Mouse (Mus musculus): ENCODE results near the gene Sar1a.

Gene Sar1a

DNA sequence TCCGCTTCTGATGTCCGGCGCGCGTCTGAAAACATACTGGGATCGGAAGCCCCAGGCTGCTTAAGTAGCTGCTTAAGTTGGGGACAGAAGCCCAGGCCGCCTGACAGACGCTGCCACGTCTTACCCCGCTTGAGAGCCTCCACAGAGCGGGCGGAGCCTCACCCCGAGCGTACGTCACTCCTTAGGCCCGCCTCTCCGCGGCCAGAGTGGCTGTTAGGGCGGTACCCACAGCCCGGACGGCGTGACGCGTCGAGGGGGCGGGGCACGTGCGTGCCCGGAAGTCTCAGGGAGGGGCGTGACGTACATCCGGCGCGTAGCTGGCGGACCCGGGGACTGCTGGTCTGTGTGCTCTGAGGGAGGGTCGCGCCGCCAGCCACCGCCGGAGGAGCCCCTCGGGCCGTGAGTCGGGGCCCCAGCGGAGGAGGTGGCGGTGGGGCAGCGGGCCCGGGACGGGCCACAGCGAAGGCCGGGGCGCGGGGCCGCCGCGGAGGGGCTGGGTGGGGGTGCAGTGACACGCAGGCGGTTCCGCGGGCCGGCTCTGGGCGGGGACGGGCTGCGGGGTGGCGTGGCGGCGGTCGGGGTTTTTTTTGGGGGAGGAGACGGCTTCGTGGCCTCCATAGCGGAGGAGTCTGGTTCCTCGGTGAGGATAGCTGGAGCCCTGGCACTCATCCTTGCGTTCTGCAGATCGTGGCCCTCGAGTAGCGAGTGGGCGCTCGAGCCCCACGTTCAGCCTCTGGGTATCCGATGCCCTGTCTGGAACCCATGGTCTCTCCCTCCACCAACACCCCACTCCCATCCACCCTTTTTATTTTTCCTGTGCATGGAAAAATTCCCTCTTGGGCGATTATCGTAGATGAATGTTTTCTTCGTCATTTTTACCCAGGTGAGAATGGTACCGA, at the start of gene Sar1a:
Gene Sar1a, plus strand, starts transcription at position 285 of the 899 bp plus-strand sequence.
- DNase-seq (ENCODE audit: low spot score in 2 of 2), result peak; percentile 97

DNA sequence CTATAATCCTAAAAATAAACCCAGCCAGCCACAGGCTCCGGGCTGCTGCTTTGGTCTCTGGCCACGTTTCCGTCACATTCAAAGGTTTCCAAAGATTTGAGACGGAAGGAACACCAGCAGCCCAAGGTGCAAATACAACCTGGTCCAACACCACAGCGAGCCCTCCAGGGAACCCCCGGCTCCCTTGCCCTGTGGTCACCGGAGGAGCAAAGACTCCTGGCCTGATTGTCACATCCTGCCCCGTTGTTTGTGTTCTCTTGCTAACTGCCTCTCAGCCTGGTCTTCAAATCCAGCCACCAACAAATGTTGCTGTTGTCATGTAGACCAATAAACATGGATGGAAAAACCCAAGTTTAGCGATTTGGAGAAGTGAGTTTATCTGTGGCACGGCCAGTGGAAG, 47.7 kb upstream of the Sar1a start:
- DNase-seq (ENCODE audit: low spot score in 2 of 2), result no peak

DNA sequence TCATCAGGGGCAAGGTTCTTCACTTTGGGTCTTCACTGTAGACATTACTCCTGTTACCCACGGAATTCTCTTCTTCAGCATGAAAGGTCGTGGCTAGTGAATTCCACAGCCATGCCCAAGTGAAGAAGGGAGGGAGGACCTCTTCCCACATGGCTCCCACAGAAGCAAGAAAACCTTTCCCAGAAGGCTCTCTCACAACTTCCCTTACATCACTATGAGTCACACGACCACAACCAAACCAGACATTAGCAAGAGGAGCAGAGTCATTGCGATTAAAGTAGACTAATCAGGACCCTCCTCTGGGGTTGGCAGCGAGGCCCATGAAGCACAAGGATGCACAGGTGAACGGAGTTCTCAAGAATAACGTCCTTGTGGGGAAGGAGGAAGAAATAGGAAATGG, 43.0 kb upstream of the Sar1a start:
- DNase-seq (ENCODE audit: low spot score in 2 of 2), result no peak

DNA sequence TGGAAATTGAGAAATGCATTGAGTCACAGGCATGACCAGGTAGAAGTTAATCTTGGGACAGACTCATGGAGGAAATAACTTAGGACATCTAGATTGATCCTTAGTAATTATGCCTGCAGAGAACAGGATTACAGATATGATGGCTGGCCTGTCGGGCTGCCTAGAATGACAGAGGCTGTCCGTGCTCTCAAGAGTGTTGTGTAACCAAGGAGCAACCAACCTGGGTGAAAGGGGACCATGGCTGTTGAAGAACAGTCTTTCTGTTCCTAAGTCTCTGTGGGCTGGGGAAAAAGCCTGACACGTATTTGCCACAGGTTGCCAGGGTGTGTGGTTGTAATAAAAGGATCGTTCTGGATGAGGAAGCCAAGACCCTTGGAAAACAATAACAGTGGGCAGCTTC, 39.7 kb upstream of the Sar1a start:
- no peak for DNase-seq (ENCODE audit: low spot score in 2 of 2)

DNA sequence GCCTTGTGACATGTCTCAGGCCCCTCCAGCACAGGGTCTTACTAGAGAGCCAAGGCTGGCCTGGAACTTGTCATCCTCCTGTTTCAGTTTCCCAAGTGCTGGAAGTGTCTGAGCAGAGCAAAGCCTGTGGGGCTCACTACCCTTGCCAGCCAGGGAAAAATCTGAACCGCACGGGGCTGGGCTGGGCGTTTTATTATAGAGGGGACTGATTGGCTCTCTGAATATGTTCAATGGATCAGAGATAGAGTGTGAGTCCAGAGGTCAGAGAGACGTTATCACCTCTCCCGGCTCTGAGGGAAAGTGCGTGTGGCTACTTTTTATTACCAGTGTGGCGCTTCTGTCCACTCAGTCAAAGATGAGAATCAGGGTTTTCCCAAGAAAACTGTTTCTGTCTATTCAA, 33.5 kb upstream of the Sar1a start:
- no peak for DNase-seq (ENCODE audit: low spot score in 2 of 2)

DNA sequence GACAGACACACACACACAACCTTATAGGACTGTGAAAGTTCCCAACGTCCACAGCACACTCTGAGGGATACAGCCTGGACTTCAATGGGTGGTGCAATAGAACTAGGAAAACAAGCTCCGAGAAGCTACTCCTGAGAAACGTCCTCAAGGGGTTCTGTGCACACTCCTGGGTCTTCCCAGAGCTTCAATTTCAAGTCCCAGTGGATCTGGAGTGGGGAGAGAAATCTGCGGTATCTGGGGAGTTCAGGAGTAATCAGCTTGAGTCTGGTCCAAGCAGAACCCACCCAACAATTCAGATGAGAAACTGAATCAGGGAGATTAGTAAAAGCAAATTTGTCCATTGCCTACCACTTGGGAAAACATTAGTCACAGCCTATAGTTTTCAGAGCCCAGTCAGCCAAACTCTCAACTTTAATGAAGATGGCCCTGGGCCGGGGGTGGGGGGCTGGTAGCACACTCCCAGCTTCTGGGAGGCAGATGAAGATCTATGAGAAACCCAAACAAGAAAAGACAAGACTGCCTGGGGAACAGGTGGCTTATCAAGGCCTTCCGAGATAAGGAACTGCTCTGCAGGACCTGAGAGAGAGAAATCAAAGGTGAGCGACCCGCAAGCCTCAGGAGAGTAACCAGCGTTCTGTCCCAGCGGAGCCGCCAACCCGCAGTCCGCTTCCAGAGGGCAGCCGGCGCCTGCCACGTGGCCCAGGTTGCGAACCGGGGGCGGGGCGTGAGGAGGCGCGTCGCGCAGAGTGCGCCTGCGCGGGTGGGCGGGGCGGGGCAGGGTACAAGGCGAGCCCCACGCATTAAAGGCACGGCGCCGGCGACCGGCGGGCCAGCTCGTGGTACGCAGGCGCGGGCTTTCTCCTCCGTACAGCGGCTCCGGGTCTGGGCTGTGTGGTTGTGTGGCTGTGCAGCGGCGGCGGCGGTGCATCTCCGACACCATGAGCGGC, 32.0 kb upstream of the Sar1a start, which contains the start of gene Ppa1:
Gene Ppa1, plus strand, starts transcription at position 763 of the 947 bp plus-strand sequence.
- peak; percentile 70 to 78 for DNase-seq (ENCODE audit: low spot score in 2 of 2)

DNA sequence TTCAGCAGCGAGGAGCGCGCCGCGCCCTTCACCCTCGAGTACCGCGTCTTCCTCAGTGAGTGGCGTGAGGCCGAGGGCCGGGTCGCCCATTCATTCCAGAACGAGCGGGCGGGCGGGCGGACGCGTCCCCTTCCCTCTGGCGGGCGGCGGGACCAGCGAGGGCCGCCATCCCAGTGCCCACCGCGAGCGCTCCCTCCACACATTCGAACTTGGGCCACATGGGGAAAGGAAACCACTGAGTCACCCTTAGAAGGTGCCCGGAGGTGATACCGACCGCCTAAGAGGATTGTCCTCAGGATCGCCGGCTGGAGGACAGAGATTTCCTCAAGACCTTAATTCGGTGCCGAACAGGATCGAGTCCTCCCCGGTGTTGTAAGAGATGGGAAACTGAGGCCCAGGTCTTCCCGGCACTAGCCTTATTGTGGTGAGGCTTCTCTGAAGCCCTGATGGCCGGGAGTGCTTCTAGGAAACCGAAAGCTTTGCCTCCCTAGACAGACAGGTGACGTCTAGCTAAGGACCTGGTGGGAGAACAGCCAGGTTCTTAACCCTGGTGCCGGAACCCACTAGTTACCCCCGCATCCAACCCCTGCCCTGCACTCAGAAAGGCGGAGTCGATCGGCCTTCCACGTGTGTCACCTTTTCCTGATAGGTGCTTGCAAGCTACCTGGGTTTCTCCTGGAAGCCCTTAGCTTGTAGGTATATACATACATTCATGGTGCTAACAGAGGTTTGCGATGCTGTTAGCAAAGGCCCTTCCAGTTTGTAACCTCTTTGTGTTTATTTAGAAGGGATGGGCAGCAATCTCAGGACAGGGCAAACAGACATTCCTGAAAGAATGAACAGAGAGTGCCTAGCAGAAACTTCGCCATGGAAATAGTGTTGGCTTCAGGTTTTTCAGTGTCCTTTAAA, 31.1 kb upstream of the Sar1a start:
- no peak for DNase-seq (ENCODE audit: low spot score in 2 of 2)

DNA sequence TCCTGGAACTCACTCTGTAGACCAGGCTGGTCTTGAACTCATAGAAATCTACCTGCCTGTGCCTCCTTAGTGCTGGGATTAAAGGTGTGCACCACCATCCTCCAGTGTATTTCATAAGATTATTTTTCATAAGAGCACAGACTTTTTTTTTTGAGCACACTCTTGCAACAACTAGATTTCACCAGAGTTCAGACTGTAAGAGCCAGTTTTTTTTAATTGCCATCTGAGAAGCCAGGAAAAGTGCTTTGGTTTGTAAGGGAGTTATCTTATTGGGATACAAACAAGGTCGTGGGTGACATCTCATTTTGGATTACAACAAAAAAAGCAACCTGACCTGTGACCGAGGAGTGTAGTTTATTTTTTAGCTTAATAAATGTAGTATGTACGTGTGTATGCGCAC, 26.0 kb upstream of the Sar1a start:
- no peak for DNase-seq (ENCODE audit: low spot score in 2 of 2)

DNA sequence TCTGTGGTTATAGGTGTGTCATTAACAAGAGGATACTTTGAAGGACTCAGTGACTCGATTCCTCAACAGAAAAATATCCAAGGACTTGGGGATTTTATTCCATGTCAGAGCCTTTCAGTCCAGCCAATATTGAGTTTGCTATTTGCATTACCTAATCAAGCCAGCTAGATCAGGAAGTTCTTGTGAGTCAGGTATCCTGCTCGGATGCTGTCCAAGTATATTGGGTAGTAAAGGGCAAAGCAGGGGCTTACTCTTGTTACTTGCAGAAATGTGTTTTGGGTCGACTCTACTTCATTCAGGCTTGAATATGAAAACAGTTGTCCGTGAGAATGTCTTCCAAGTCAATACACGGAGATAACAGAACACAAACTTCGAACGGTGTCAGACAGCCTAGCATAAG, 25.4 kb upstream of the Sar1a start:
- no peak for DNase-seq (ENCODE audit: low spot score in 2 of 2)

DNA sequence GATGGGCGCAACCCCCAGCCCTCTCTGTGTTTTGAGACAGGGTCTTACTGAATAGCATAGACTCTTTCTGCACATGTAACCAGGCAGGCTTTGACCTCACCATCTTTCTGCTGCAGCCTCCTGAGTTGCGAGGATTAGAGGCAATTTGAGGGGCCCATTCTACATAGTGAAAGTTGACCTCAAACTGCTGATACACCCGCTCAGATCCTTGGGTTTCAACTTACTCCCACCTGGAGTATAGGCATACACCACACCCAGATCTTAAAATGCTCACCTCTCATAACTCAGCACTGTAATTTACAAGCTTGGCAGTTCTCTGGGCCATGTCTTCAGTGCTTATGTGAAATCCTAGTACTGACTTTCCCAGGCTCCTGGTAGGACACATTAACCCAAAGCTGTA, 24.9 kb upstream of the Sar1a start:
- DNase-seq (ENCODE audit: low spot score in 2 of 2), result no peak

DNA sequence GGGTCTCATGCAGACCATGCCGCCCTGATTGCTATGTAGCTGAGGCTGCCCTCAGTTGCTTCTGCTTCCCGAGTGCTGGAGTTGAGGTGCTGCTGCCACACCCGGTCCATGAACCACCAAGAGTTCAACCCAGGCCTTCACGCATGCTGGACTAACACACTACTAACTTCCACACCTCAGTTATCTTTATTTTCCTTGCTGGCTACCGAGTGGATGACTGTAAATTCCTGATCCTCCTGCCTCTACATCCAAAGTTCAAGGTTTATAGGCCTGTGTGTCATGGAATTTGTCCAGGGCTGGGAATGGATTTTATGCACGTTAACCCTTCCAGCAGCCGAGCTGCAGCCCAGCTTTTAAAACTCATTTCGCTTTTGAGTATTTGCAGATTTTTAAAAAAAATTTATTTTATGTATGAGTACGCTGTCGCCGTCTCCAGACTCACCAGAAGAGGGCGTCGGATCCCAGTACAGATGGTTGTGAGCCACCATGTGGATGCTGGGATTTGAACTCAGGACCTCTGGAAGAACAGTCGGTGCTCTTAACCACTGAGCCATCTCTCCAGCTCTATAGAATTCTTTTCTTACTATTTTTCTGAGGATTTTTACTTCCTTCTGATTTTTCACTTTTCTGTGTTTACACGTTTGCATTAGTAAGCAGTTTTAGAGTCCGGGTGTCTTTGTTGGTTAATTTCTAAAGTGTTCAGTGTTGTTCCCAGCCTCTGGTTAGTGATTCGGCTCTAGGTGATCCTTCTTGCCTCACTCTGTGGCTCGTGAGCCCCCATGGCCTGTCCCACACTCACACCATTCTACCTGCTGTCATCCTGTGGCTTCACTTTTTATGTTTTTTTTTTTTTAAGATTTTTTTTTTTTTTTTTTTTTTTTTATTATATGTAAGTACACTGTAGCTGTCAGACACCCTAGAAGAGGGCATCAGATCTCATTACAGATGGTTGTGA, 22.9 kb upstream of the Sar1a start:
- no peak for DNase-seq (ENCODE audit: low spot score in 2 of 2)

DNA sequence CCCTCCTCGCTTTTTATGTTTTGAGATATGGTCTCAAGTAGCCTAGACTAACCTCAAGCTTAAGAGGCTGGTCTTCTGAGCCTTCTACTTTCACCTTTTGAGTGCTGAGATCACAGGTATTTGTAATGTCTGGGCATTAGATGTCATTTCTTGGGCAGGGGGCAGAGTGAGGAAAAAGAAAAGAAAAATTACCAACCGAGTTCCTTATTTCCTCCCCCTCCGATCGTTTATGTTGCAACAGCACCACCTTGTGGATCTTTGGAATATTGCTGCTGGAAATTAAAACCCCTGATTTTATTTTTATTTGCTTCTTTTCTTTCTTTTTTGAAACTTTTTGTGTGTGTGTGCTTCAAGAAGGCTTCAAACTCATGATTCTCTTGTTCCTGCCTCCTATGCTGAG, 22.1 kb upstream of the Sar1a start:
- DNase-seq (ENCODE audit: low spot score in 2 of 2), result no peak

DNA sequence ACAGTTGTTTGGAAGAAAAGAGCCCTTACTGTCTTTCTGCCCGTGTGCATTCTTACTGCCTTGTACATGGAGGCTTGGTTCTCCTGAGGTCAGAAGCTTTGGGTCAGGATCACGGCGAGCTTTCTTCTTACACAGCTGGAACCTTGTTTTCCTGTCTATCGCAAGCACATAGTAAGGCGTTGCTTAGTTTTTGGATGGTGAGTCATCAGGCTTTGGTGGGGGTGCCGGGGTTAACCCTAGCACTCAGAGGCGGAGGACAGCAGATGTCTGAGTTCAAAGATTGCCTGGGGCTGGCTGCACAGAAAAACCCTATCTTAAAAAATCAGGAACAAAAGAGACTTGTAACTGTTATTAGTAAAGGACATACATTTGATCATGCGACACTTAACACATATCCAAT, 18.2 kb upstream of the Sar1a start:
- peak in 1 of 2 experiments; percentile 32 for DNase-seq (ENCODE audit: low spot score in 2 of 2)

DNA sequence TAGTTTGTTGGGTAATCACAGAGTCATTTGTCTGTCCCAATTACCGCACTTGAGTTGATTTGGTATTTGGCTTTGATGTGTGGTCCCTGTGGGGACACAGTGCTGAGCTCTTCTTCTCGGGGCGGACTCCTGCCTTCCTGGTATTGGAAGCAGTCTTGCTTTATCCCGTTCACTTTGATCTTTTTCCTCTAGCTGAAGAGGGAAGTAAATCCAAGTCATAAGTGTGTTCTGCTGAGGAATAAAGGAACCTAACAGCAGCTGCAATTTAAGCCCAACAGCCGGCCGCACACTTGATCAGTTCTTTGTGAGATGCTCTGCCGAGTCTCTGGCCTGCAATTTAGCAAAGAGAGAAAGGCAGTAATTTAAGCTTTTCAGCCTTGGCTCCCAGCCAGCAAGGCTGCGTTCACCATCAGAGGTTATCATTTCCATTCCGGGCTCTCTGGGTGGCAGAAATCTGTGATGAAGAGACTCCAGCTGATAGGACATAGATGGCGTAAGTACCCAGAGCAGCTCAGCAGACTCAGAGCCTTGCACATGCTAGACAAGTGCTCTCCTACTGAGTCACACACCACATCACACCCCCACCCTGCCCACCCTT, 17.6 kb upstream of the Sar1a start:
- DNase-seq (ENCODE audit: low spot score in 2 of 2), result no peak

DNA sequence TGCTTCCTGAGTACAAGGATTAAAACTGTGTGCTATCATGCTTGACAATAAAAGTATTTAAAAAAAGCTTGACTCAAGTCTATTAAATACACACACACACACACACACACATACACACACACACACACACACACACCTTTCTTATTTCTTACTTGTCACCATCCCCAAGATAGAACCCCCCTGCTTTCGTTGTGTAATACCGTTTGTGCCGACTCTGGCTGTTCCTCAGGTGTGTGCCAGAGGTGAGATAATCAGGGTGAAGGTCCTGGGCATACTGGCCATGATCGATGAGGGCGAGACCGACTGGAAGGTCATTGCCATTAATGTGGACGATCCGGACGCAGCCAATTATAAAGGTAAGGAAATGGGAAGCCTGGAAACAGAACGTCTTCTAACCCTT, 15.0 kb upstream of the Sar1a start:
- no peak for DNase-seq (ENCODE audit: low spot score in 2 of 2)

DNA sequence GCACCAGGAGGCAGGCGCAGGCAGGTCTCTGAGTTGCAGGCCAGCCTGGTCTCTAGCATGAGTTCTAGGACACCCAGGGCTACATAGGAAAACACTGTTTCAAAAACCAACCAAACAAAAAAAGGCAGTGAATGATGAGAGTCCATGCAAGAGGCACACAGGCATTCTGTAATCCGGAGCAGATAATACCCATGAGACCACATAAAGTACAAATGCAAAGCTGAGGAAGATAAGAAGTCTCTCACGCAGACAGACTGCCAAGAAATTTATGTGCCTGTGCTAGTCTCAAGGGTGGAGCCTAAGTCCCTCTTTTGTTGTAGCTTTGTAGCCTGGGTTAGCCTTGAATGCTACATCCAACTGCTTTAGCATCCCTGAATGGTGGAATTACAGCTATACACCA, 14.4 kb upstream of the Sar1a start:
- no peak for DNase-seq (ENCODE audit: low spot score in 2 of 2)

DNA sequence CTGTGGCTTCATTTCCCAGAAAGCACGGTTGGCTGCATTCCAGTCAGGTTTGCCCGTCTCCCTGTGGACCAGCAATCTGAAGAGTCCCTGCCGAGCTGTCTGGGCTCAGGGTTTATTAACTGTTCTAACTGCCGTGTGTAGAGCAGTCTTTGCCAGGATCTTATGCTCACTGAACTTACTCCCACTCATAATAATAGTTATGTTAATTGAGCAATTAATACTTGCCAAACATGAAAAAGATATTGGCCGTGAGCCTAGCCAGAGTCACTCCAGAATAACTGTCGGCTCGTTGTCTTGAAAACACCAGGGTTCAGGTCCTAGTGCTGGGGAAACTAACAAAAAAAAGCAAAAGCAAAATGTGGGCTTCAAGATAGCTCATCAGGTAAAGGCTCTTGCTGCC, 10.8 kb upstream of the Sar1a start:
- no peak for DNase-seq (ENCODE audit: low spot score in 2 of 2)

DNA sequence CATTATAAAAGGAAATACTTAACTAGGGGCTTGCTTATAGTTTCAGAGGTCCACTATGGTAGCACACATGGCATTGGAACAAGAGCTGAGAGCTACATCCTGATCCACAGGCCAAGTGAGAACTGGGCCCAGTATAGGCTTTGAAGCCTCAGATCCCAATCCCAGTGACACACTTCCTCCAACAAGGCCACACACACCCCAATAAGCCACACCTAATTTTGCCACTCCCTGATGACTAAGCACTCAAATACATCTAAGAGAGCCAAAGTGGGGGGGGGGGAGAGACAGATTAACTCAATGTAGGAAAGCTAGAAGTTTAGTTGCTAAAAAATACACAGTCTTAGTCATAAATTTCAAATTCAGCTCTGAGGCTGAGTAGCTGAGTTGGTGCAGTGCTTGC, 10.2 kb upstream of the Sar1a start:
- no peak for DNase-seq (ENCODE audit: low spot score in 2 of 2)

DNA sequence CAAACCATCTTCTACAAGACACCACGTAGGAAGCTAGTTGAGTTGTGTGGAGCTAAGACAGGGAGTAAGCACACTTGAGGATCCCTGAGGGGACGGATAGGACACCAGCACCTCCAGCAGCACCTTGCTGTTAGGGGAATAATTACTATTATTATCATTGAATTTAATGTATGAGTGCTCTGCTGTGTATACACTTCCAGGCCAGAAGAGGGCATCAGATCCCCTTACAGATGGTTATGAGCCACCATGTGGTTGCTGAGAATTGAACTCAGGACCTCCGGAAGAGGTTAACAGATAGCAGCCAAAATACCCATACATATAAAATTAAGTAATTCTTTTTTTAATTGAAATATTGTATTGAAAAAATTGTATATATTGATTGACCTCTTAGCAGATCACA, 9.3 kb upstream of the Sar1a start:
- DNase-seq (ENCODE audit: low spot score in 2 of 2), result no peak

DNA sequence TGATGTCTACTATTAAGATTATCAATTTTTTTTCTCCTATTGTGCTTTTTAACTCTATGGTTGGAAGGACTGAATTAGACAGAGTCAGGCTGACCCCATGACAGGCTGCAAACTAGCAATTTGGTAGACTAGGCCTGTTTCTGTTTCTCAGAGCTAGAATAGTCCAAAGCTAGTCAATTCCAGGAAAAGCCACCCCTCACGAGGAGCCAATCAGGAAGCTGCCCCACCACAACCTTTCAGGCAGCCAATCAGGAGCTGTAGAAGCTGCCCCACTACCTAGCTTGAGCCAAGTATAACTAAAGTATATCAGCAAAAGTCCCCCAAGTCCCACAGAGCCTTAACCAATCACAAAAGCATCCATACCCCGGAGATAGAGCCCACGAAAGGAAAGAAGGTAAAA, 4.2 kb upstream of the Sar1a start:
- DNase-seq (ENCODE audit: low spot score in 2 of 2), result no peak
